Mouse (Mus musculus): Measurements from ENCODE around the gene Tmem38a.

- TF ChIP-seq CTCF (IDR thresholded peaks at IDR 0.05; ENCODE audit: low read depth) (no peak), EP300 (IDR thresholded peaks at IDR 0.05; ENCODE audit: low read depth) (no peak)
These were observed 4.1 kb downstream of the Tmem38a start for GRCm38 (mm10) chr8:72575915-72576314.

Measured in heart, postnatal 0 days (tissue).